Comparison of ENCODE assay signal across 9 mouse cellular contexts in the genomic region with DNA sequence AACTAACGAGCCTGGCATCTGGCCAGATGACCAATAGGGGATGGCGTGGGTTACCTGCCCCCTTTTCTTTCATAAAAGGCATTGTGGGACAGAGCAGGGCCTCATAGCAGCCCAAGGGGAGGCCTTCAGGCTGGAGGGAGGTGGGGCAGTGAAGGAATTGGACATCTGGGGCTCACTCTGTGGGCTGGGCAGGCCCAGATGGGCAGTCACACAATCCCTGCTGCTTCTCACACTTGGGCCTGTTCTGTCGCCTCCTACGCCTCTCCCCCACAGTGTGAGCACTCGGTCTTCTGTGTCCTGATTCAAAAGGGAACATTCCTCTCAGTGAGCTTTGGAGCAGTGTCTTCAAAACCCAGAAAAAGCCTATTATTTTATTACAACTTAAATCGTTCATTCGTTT. TPM values are rescaled to one million over a fixed set of nuclear protein-coding genes. Genes with fewer than 3 reads are reported as not detected.
DNase-seq lines count a peak whose midpoint lies in the region; ATAC-seq and TF ChIP-seq lines count a peak whose summit lies in the region.
"Had no signal": no experiment of that assay in that cellular context is flagged by ENCODE, and none has a peak within 500 bp of the region (broad histone marks: within the 10 kb centered on the region; RNA-seq: fewer than 3 reads in every experiment).

No protein-coding gene starts in this region.

- H3K36me3 ChIP-seq in intestine, embryonic 14.5 days (ENCODE audit: control insufficient read depth, insufficient read depth, low read length) = no peaks in the 10 kb centered on the region
- no peaks in the 10 kb centered on the region for H3K36me3 ChIP-seq in intestine, embryonic 16.5 days (ENCODE audit: control insufficient read depth, insufficient read depth, low read length)
- H3K36me3 ChIP-seq in heart, embryonic 14.5 days (ENCODE audit: control insufficient read depth, insufficient read depth, low read length) = peaks cover 17% of the 10 kb centered on the region
- no peaks in the 10 kb centered on the region for H3K36me3 ChIP-seq in kidney, adult 2 months (ENCODE audit: control insufficient read depth, insufficient read depth, low read length)
- H3K36me3 ChIP-seq: embryonic facial prominence, embryonic 13.5 days had no signal

- ATAC-seq in intestine, embryonic 14.5 days (replicated peaks; ENCODE audit: low FRiP score, low TSS enrichment, low read depth) = peak; percentile 50; the same call in 1 of the 2 replicates
- no peak for ATAC-seq in intestine, embryonic 16.5 days
- no peak; the same call in 1 of the 2 replicates for ATAC-seq in heart, embryonic 14.5 days (ENCODE audit: insufficient number of reproducible peaks, insufficient read depth, low FRiP score, low read depth)
- ATAC-seq in inflammation-experienced regulatory T-cells, adult 6 months = no peak

- H3K27me3 ChIP-seq in intestine, embryonic 14.5 days (replicated peaks; ENCODE audit: control insufficient read depth, insufficient read depth, low read length) = no peaks in the 10 kb centered on the region
- no peaks in the 10 kb centered on the region for H3K27me3 ChIP-seq in intestine, embryonic 16.5 days (replicated peaks; ENCODE audit: control insufficient read depth, insufficient read depth, low read length)
- H3K27me3 ChIP-seq in cerebellum, adult 2 months (ENCODE audit: control insufficient read depth, insufficient read depth, low read length) = no peaks in the 10 kb centered on the region
- no peaks in the 10 kb centered on the region for H3K27me3 ChIP-seq in heart, embryonic 14.5 days (ENCODE audit: control insufficient read depth, insufficient read depth, low read length)
- no peaks in the 10 kb centered on the region for H3K27me3 ChIP-seq in kidney, adult 2 months (replicated peaks; ENCODE audit: control insufficient read depth, insufficient read depth, low read length)
- H3K27me3 ChIP-seq: embryonic facial prominence, embryonic 13.5 days had no signal

- H3K9ac ChIP-seq in intestine, embryonic 14.5 days (ENCODE audit: low read length) = no peak overlapping the region
- no peak overlapping the region for H3K9ac ChIP-seq in intestine, embryonic 16.5 days (ENCODE audit: low read depth, low read length)
- no peak overlapping the region for H3K9ac ChIP-seq in heart, embryonic 14.5 days (ENCODE audit: low read length)
- H3K9ac ChIP-seq: embryonic facial prominence, embryonic 13.5 days had no signal

- no peak overlapping the region for H3K4me3 ChIP-seq in intestine, embryonic 14.5 days (ENCODE audit: low read depth, low read length)
- H3K4me3 ChIP-seq in intestine, embryonic 16.5 days (ENCODE audit: low read length) = no peak overlapping the region
- H3K4me3 ChIP-seq in cerebellum, adult 2 months (replicated peaks; ENCODE audit: insufficient read depth, low read depth, low read length) = no peak overlapping the region
- no peak overlapping the region for H3K4me3 ChIP-seq in heart, embryonic 14.5 days (ENCODE audit: control insufficient read depth in 1 of 2, insufficient read depth in 1 of 2, low read depth in 1 of 2, low read length in 2 of 2)
- H3K4me3 ChIP-seq in kidney, adult 2 months (ENCODE audit: insufficient read depth, low read depth, low read length) = no peak overlapping the region
- H3K4me3 ChIP-seq: embryonic facial prominence, embryonic 13.5 days had no signal

- intact Hi-C loops in left cerebral cortex, postnatal 4 days (cut with DNase I) = no loop called here

- peak overlapping the region; percentile 51; the same call in 1 of the 2 replicates for H3K27ac ChIP-seq in intestine, embryonic 14.5 days (ENCODE audit: low read depth)
- no peak overlapping the region for H3K27ac ChIP-seq in intestine, embryonic 16.5 days (ENCODE audit: low read length)
- H3K27ac ChIP-seq in cerebellum, adult 2 months (ENCODE audit: insufficient read depth, low read length) = peak overlapping the region; percentile 87
- peak overlapping the region; percentile 32 to 55; a peak in 3 of 4 replicates for H3K27ac ChIP-seq in heart, embryonic 14.5 days (replicated peaks in 1 of 2; ENCODE audit: control insufficient read depth in 1 of 2, insufficient read depth in 1 of 2, low read depth in 2 of 2, low read length in 2 of 2)
- no peak overlapping the region for H3K27ac ChIP-seq in kidney, adult 2 months (ENCODE audit: insufficient read depth, low read depth, low read length)
- H3K27ac ChIP-seq: embryonic facial prominence, embryonic 13.5 days had no signal

- H3K9me3 ChIP-seq in intestine, embryonic 14.5 days (ENCODE audit: control insufficient read depth, low read length) = no peaks in the 10 kb centered on the region
- no peaks in the 10 kb centered on the region for H3K9me3 ChIP-seq in intestine, embryonic 16.5 days (ENCODE audit: control insufficient read depth, low read length)
- H3K9me3 ChIP-seq in heart, embryonic 14.5 days (ENCODE audit: control insufficient read depth, low read length) = no peaks in the 10 kb centered on the region
- H3K9me3 ChIP-seq: embryonic facial prominence, embryonic 13.5 days had no signal

- no peak overlapping the region for H3K4me2 ChIP-seq in intestine, embryonic 14.5 days (ENCODE audit: low read length)
- no peak overlapping the region for H3K4me2 ChIP-seq in intestine, embryonic 16.5 days (ENCODE audit: low read depth, low read length)
- H3K4me2 ChIP-seq in heart, embryonic 14.5 days (ENCODE audit: low read length) = no peak overlapping the region
- H3K4me2 ChIP-seq: embryonic facial prominence, embryonic 13.5 days had no signal

- no peak for TF ChIP-seq POLR2A in cerebellum, adult 2 months (IDR thresholded peaks at IDR 0.05; ENCODE audit: borderline replicate concordance, insufficient read depth, low read length)
- TF ChIP-seq POLR2A in kidney, adult 2 months (IDR thresholded peaks at IDR 0.05; ENCODE audit: low read depth, low read length) = no peak

- WGBS in intestine, embryonic 14.5 days = 55% methylated on average over 7 of the region's 7 CpGs
- 61% methylated on average over 7 of the region's 7 CpGs for WGBS in intestine, embryonic 16.5 days
- 14% methylated on average over 7 of the region's 7 CpGs for WGBS in cerebellum, adult 2 months
- 66% methylated on average over 7 of the region's 7 CpGs for WGBS in heart, embryonic 14.5 days
- 59% methylated on average over 7 of the region's 7 CpGs for WGBS in kidney, adult 2 months

- no peak for DNase-seq in intestine, embryonic 14.5 days (ENCODE audit: low spot score)
- peak; percentile 81 to 86 for DNase-seq in cerebellum, adult 2 months
- DNase-seq in left cerebral cortex, postnatal 4 days = peak; percentile 19
- DNase-seq in adrenal gland, adult 18-20 months (ENCODE audit: low spot score in 2 of 2) = no peak
- DNase-seq in kidney, adult 2 months = no peak

- H3K4me1 ChIP-seq in intestine, embryonic 14.5 days (replicated peaks; ENCODE audit: control insufficient read depth, insufficient read depth, low read length) = peaks cover 11% of the 10 kb centered on the region; the same call in 1 of the 2 replicates
- H3K4me1 ChIP-seq in intestine, embryonic 16.5 days (ENCODE audit: control insufficient read depth, insufficient read depth, low read length) = peaks cover 5% of the 10 kb centered on the region; the same call in 1 of the 2 replicates
- H3K4me1 ChIP-seq in cerebellum, adult 2 months (ENCODE audit: control insufficient read depth, insufficient read depth, low read length) = peaks cover 34% of the 10 kb centered on the region
- H3K4me1 ChIP-seq in heart, embryonic 14.5 days (ENCODE audit: control insufficient read depth in 2 of 2, insufficient read depth in 2 of 2, low read length in 2 of 2) = peaks cover 6 to 18% of the 10 kb centered on the region in 2 experiments; a peak in 3 of 4 replicates
- no peaks in the 10 kb centered on the region for H3K4me1 ChIP-seq in kidney, adult 2 months (ENCODE audit: control insufficient read depth, insufficient read depth, low read length)

- TF ChIP-seq CTCF in cerebellum, adult 2 months (IDR thresholded peaks at IDR 0.05; ENCODE audit: borderline replicate concordance, insufficient read depth, low read depth, low read length) = no peak
- TF ChIP-seq CTCF in kidney, adult 2 months (conservative IDR thresholded peaks at IDR 0.05; ENCODE audit: insufficient read depth, insufficient read length, low read depth, low read length) = no peak

RNA-seq across cellular contexts. Expression of a gene that starts 8.5 kb away (rescaled TPM):
- 0.61 and 1.4 TPM in 2 replicates for polyA plus RNA-seq in intestine, embryonic 14.5 days (2014; fragmentation: Nextera tagmentation; extraction: Ambion mirVana)
- polyA plus RNA-seq in intestine, embryonic 16.5 days (2015; fragmentation: Nextera tagmentation; extraction: Ambion mirVana) = 0.45 and 0.72 TPM in 2 replicates
- polyA plus RNA-seq in cerebellum, adult 2 months (2012; rRNA removed) = 22.6 and 25.1 TPM in 2 replicates
- polyA plus RNA-seq in heart, embryonic 14.5 days (2014; fragmentation: Nextera tagmentation; extraction: Ambion mirVana) = 21.1 and 22.9 TPM in 2 replicates
- 1 to 10 TPM; 2.2 to 2.4 TPM for total RNA-seq in left cerebral cortex, postnatal 4 days (2021)
- total RNA-seq in adrenal gland, adult 18-20 months (2021) = 10 to 100 TPM; 10.2 to 25.2 TPM
- polyA plus RNA-seq in inflammation-experienced regulatory T-cells, adult 6 months (2017; shearing (Covaris generic)) = not detected
- 51.6 and 54.3 TPM in 2 replicates for polyA plus RNA-seq in kidney, adult 2 months (2012; rRNA removed)

RNA-seq across cellular contexts. Expression of a gene that starts 44.8 kb away (rescaled TPM):
- 4.2 and 4.5 TPM in 2 replicates for polyA plus RNA-seq in intestine, embryonic 14.5 days (2014; fragmentation: Nextera tagmentation; extraction: Ambion mirVana)
- 3.0 and 3.2 TPM in 2 replicates for polyA plus RNA-seq in intestine, embryonic 16.5 days (2015; fragmentation: Nextera tagmentation; extraction: Ambion mirVana)
- 0.62 and 0.76 TPM in 2 replicates for polyA plus RNA-seq in cerebellum, adult 2 months (2012; rRNA removed)
- 3.6 and 3.8 TPM in 2 replicates for polyA plus RNA-seq in heart, embryonic 14.5 days (2014; fragmentation: Nextera tagmentation; extraction: Ambion mirVana)
- total RNA-seq in left cerebral cortex, postnatal 4 days (2021) = 1 to 10 TPM in 1 of 2 experiments, under 1 TPM in 1; 0.50 to 1.3 TPM
- 1 to 10 TPM; 6.5 to 7.3 TPM for total RNA-seq in adrenal gland, adult 18-20 months (2021)
- polyA plus RNA-seq in inflammation-experienced regulatory T-cells, adult 6 months (2017; shearing (Covaris generic)) = not detected
- polyA plus RNA-seq in kidney, adult 2 months (2012; rRNA removed) = 1.6 and 2.1 TPM in 2 replicates

Comparison
In these comparisons a context has a peak if more than half of its experiments do, and no peak if none do; other contexts are left out.
1. H3K27ac ChIP-seq: peak in intestine, embryonic 14.5 days (single experiment), cerebellum, adult 2 months (single experiment) and heart, embryonic 14.5 days (2 of 2); none in intestine, embryonic 16.5 days (single experiment) and kidney, adult 2 months (single experiment).
2. DNase-seq: peak in cerebellum, adult 2 months (2 of 2) and left cerebral cortex, postnatal 4 days (single experiment); none in intestine, embryonic 14.5 days (single experiment), adrenal gland, adult 18-20 months (0 of 2) and kidney, adult 2 months (single experiment).